Mouse (Mus musculus): ENCODE data around the gene Ttc3.

DNA sequence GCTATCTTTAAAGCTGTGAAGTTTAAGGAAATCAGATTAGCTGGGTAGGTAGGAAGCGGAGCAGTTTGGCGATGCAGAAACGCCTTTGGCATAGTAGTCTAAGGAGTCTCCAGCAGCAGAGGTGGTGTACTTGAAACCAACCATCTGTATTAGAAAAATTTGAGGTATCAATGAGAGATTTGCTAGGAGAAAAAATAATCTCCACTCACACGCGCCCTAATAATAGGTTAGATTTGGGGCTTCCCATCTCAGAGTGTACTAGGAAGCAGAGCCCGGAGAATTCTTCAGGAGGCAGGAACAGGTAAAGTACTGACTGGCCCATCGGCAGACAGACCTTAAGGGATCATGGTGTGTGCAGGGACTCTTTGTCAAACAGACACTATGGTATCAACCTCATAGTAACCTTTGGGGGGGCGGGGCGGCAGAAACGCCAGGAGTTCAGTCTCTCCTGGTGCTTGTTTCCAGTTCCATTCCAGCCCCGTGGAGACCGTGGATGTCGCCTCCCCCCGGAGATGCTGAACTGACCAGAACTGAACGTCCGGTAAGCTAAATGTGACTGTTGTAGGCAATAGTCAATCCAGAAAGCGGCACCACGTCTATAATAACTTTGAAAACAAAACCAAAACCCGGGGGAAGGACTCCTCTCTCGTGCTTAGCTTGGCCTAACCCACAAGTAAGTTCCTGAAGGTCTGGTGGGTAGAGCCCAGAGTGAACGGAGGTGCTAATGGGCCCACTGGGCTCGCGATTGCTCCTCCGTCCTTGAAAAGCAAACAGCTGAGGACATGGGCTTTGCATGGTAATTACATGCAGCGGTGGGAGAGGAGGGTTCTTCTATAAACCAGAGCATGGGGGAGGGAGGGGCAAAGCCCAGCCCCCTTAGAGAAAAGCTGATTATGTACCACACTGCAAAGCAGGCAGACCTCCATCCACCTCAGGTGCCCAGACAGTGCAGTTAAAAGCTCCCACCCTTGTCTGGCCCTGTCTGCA lies 41.2 kb upstream of the Ttc3 start:
- TF ChIP-seq CTCF (IDR thresholded peaks at IDR 0.05; ENCODE audit: low read depth, low read length) (no peak), POLR2A (IDR thresholded peaks at IDR 0.05; ENCODE audit: borderline replicate concordance, low read depth, low read length) (no peak)

Data from bone marrow macrophage, adult 2 months (primary cell).